Mouse (Mus musculus) ES-E14 (cell line): ENCODE results near the gene Ston2. TPM values are rescaled to one million over a fixed set of nuclear protein-coding genes. Genes with fewer than 3 reads are reported as not detected.

Experiments used
- DNase-seq: peaks from one replicate; pipeline ENCODE4 v3.0.0-alpha.2; 2013; ENCODE audit warnings: low read depth, low spot score
- H3K27ac ChIP-seq: 2 replicates; pipeline ENCODE4 v1.5.1; 2012; ENCODE audit warnings: low read depth, mild to moderate bottlenecking, low read length, moderate library complexity, mixed read lengths; ENCODE audit not compliant: poor library complexity, insufficient read depth, severe bottlenecking
- H3K36me3 ChIP-seq: 2 replicates; pipeline ENCODE4 v1.6.1; 2012; ENCODE audit warnings: mild to moderate bottlenecking, low read length, moderate library complexity, mixed read lengths; ENCODE audit not compliant: control insufficient read depth, poor library complexity, insufficient read depth, severe bottlenecking
- H3K4me1 ChIP-seq, 2 experiments: fragments of 150-350 bp in 1 of 2; sonication (generic) in 1 of 2; 2 replicates each; pipeline ENCODE4 v1.6.1; 2012; ENCODE audit warnings: low read length in 2 of 2, mild to moderate bottlenecking in 1 of 2, mixed read lengths in 1 of 2; ENCODE audit not compliant: control insufficient read depth in 2 of 2, insufficient read depth in 2 of 2, poor library complexity in 1 of 2
- H3K4me3 ChIP-seq, 2 experiments: fragments of 150-350 bp in 1 of 2; sonication (generic) in 1 of 2; 2 replicates each; pipeline ENCODE4 v1.5.1; 2012; ENCODE audit warnings: low read length in 2 of 2, low read depth in 1 of 2, mild to moderate bottlenecking in 1 of 2, mixed read lengths in 1 of 2; ENCODE audit not compliant: insufficient read depth in 1 of 2, poor library complexity in 1 of 2, severe bottlenecking in 1 of 2
- H3K9ac ChIP-seq: 2 replicates; pipeline ENCODE4 v1.6.1; 2012; ENCODE audit warnings: low read depth, mild to moderate bottlenecking, low read length, mixed read lengths; ENCODE audit not compliant: poor library complexity, insufficient read depth, severe bottlenecking
- H3K9me3 ChIP-seq: fragments of 150-350 bp; sonication (generic); 2 replicates; pipeline ENCODE4 v1.6.1; 2012; ENCODE audit warnings: low read depth, mild to moderate bottlenecking, low read length; ENCODE audit not compliant: control insufficient read depth, insufficient read depth
- CHD2 ChIP-seq: IDR thresholded peaks from 2 replicates; pipeline ENCODE4 v1.6.1; 2014; ENCODE audit warnings: mild to moderate bottlenecking, low read depth, low read length, inconsistent platforms
- HCFC1 ChIP-seq: IDR thresholded peaks from 2 replicates; pipeline ENCODE4 v1.6.1; 2012; ENCODE audit warnings: low read length, inconsistent platforms, borderline replicate concordance; ENCODE audit not compliant: insufficient read depth
- MAFK ChIP-seq: IDR thresholded peaks from 2 replicates; pipeline ENCODE4 v1.6.1; 2014; ENCODE audit warnings: mild to moderate bottlenecking, low read depth, low read length, inconsistent platforms; ENCODE audit not compliant: insufficient read depth
- ZC3H11A ChIP-seq: IDR thresholded peaks from 2 replicates; pipeline ENCODE4 v1.6.1; 2012; ENCODE audit warnings: low read depth, mild to moderate bottlenecking, inconsistent platforms, low read length, borderline replicate concordance
- ZNF384 ChIP-seq: IDR thresholded peaks from 2 replicates; pipeline ENCODE4 v1.6.1; 2012; ENCODE audit warnings: low read depth, low read length, inconsistent platforms
- in situ Hi-C, 2 experiments: fragments of 600-800 bp; cut with MboI; formaldehyde crosslinking; loops; one replicate each; pipeline ENCODE4 v1.15.1; 2025; ENCODE audit warnings: low sequenced_read_pairs in 2 of 2, inconsistent platforms in 1 of 2; ENCODE audit not compliant: unreplicated experiment in 2 of 2
- total RNA-seq: library from RNA; depleted of rRNA; stranded (reverse); fragments of 300-350 nt; gene quantifications from 2 replicates; pipeline ENCODE4 v1.2.3, GENCODE M21; 2012

Ston2 gene
- total RNA-seq, 1 experiment, result 11.7 TPM

- H3K4me3 ChIP-seq, result no peak overlapping the region
- H3K27ac ChIP-seq, result no peak overlapping the region
- H3K9me3 ChIP-seq, result no peaks in the 10 kb centered on the region
- no peak for DNase-seq
- H3K36me3 ChIP-seq, result no peaks in the 10 kb centered on the region
- no peaks in the 10 kb centered on the region for H3K4me1 ChIP-seq
- TF ChIP-seq ZC3H11A, result no peak
- no peak for TF ChIP-seq HCFC1
- no peak for TF ChIP-seq CHD2
- TF ChIP-seq MAFK, result no peak
- no peak for TF ChIP-seq ZNF384
- in situ Hi-C loops, result no loop called here
- no peak overlapping the region for H3K9ac ChIP-seq
These were observed 64.3 kb downstream of the Ston2 start for GRCm38 (mm10) chr12:91723912-91724311.

- TF ChIP-seq HCFC1 (no peak), ZNF384 (no peak), MAFK (no peak), CHD2 (no peak), ZC3H11A (no peak)
- H3K27ac ChIP-seq, result no peak overlapping the region
- no peaks in the 10 kb centered on the region for H3K4me1 ChIP-seq
- no peak for DNase-seq
- no peaks in the 10 kb centered on the region for H3K9me3 ChIP-seq
- no peaks in the 10 kb centered on the region for H3K36me3 ChIP-seq
- no peak overlapping the region for H3K9ac ChIP-seq
- H3K4me3 ChIP-seq, result no peak overlapping the region
- in situ Hi-C loops, result no loop called here
These were observed 69.1 kb downstream of the Ston2 start for GRCm38 (mm10) chr12:91719134-91719533.

GRCm38 (mm10) chr12:91715686-91716085 is 72.5 kb downstream of the Ston2 start:
- Histone ChIP-seq H3K27ac (no peak overlapping the region), H3K4me1 (no peaks in the 10 kb centered on the region), H3K4me3 (no peak overlapping the region), H3K9ac (no peak overlapping the region), H3K36me3 (no peaks in the 10 kb centered on the region), H3K9me3 (no peaks in the 10 kb centered on the region)
- no peak for DNase-seq
- TF ChIP-seq HCFC1 (no peak), CHD2 (no peak), MAFK (no peak), ZNF384 (no peak), ZC3H11A (no peak)
- in situ Hi-C loops, result no loop called here

GRCm38 (mm10) chr12:91713358-91713757 is 74.8 kb downstream of the Ston2 start:
- DNase-seq, result no peak
- TF ChIP-seq HCFC1 (no peak), MAFK (no peak), ZNF384 (no peak), CHD2 (no peak), ZC3H11A (no peak)
- Histone ChIP-seq H3K4me3 (no peak overlapping the region), H3K27ac (no peak overlapping the region), H3K4me1 (no peaks in the 10 kb centered on the region), H3K9me3 (no peaks in the 10 kb centered on the region), H3K36me3 (no peaks in the 10 kb centered on the region), H3K9ac (no peak overlapping the region)
- in situ Hi-C loops, result no loop called here

DNA sequence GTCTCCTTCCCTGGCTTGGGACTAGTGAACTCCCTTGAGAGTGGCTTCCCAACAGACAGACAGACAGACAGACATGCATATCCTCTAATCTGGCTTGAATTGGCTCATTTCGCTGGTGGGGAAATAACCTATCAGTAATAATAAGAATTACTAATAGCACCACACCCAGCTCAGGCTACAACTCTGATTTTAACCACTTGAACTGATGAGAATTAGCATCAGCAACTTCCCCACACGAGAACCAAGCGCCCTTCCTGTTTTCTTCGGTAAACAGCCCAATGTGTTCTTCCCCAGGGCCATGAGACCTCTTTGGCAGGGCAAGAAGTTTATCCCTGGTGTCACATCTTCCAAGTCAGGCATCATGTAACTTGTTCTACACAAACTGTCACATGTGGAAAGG is 76.5 kb downstream of the Ston2 start:
- H3K9me3 ChIP-seq, result no peaks in the 10 kb centered on the region
- H3K27ac ChIP-seq, result no peak overlapping the region
- H3K4me3 ChIP-seq, result no peak overlapping the region
- no peaks in the 10 kb centered on the region for H3K4me1 ChIP-seq
- TF ChIP-seq ZNF384 (no peak), HCFC1 (no peak), ZC3H11A (no peak), CHD2 (no peak), MAFK (no peak)
- no peak overlapping the region for H3K9ac ChIP-seq
- no peak for DNase-seq
- in situ Hi-C loops, result no loop called here
- no peaks in the 10 kb centered on the region for H3K36me3 ChIP-seq
